Mouse (Mus musculus) forebrain, embryonic 11.5 days (tissue): ENCODE data around the gene Mepce. TPM values are rescaled to one million over a fixed set of nuclear protein-coding genes. Genes with fewer than 3 reads are reported as not detected.
A peak's percentile ranks its signal among the peaks of the same experiment; 100 is the strongest.

Experiments used
- ATAC-seq: fragments of 200-750 bp; cut with Nextera tagmentation; replicated peaks from 2 replicates; pipeline ENCODE4 v1.8.0; 2017; ENCODE audit warnings: moderate TSS enrichment; ENCODE audit not compliant: low FRiP score
- DNase-seq: peaks from one replicate; pipeline ENCODE4 v3.0.0-alpha.2; 2017; ENCODE audit warnings: low spot score
- H3K27ac ChIP-seq: fragments of 300-500 bp; sonication (generic); 2 replicates; pipeline ENCODE4 v1.5.1; 2014; ENCODE audit warnings: low read depth, low read length
- H3K27me3 ChIP-seq: fragments of 300-500 bp; sonication (generic); 2 replicates; pipeline ENCODE4 v1.6.1; 2014; ENCODE audit warnings: mild to moderate bottlenecking, low read length, mixed read lengths; ENCODE audit not compliant: control insufficient read depth, insufficient read depth
- H3K36me3 ChIP-seq: fragments of 300-500 bp; sonication (generic); 2 replicates; pipeline ENCODE4 v1.6.1; 2014; ENCODE audit warnings: mild to moderate bottlenecking, low read length, moderate library complexity, mixed read lengths; ENCODE audit not compliant: control insufficient read depth, insufficient read depth
- H3K4me1 ChIP-seq: fragments of 300-500 bp; sonication (generic); replicated peaks from 2 replicates; pipeline ENCODE4 v1.6.1; 2014; ENCODE audit warnings: low read length, mixed read lengths; ENCODE audit not compliant: control insufficient read depth, insufficient read depth
- H3K4me2 ChIP-seq: fragments of 300-500 bp; sonication (generic); 2 replicates; pipeline ENCODE4 v1.6.1; 2014; ENCODE audit warnings: low read depth, mild to moderate bottlenecking, low read length, moderate library complexity, mixed read lengths; ENCODE audit not compliant: severe bottlenecking
- H3K4me3 ChIP-seq: fragments of 300-500 bp; sonication (generic); 2 replicates; pipeline ENCODE4 v1.5.1; 2014; ENCODE audit warnings: low read depth, low read length
- H3K9ac ChIP-seq: fragments of 300-500 bp; sonication (generic); 2 replicates; pipeline ENCODE4 v1.6.1; 2014; ENCODE audit warnings: low read length
- H3K9me3 ChIP-seq: fragments of 300-500 bp; sonication (generic); 2 replicates; pipeline ENCODE4 v1.6.1; 2016; ENCODE audit warnings: low read length, mixed read lengths; ENCODE audit not compliant: control insufficient read depth
- WGBS: fragments of 180-500 bp; shearing (Covaris S2); extraction: QIAGEN DNeasy Blood & Tissue Kit; methylation state at CpG from one replicate; pipeline ENCODE4 v1.1.7; 2014; 5-methylcytosine and 5-hydroxymethylcytosine counted together
- polyA plus RNA-seq: library from polyadenylated mRNA; unstranded; fragments of >200 nt; fragmentation: Nextera tagmentation; extraction: Ambion mirVana; gene quantifications from 2 replicates; pipeline ENCODE4 v1.2.1, GENCODE M21; 2014

Mepce gene
- polyA plus RNA-seq, 1 experiment from 2014 or later: 12.4 TPM

- Histone ChIP-seq H3K36me3 (no peaks in the 10 kb centered on the region), H3K9me3 (no peaks in the 10 kb centered on the region), H3K9ac (no peak overlapping the region), H3K4me1 (peaks cover 29% of the 10 kb centered on the region), H3K27ac (no peak overlapping the region), H3K4me2 (no peak overlapping the region), H3K4me3 (no peak overlapping the region), H3K27me3 (no peaks in the 10 kb centered on the region)
- WGBS: 88% methylated on average over 6 of the region's 6 CpGs
- DNase-seq: no peak
- ATAC-seq: no peak
Measured at GRCm38 (mm10) chr5:137742836-137743235, 44.6 kb downstream of the Mepce start.

GRCm38 (mm10) chr5:137742048-137742447, 45.4 kb downstream of the Mepce start:
- Histone ChIP-seq H3K9me3 (no peaks in the 10 kb centered on the region), H3K4me2 (no peak overlapping the region; the same call in 1 of the 2 replicates), H3K4me1 (peaks cover 24% of the 10 kb centered on the region), H3K4me3 (no peak overlapping the region), H3K27me3 (no peaks in the 10 kb centered on the region), H3K27ac (no peak overlapping the region), H3K9ac (no peak overlapping the region), H3K36me3 (no peaks in the 10 kb centered on the region)
- DNase-seq (no peak), ATAC-seq (no peak)
- WGBS: 63% methylated on average over 10 of the region's 10 CpGs

GRCm38 (mm10) chr5:137741023-137741931, 46.2 kb downstream of the Mepce start, which contains the start of gene Nyap1:
TSS of gene Nyap1 (minus strand) at chr5:137741607.
- under 1% methylated on average over 53 of the region's 71 CpGs for WGBS

GRCm38 (mm10) chr5:137740506-137740905, 46.9 kb downstream of the Mepce start:
- no peak; the same call in 1 of the 2 replicates for ATAC-seq
- H3K27ac ChIP-seq: peak overlapping the region; percentile 48; the same call in 1 of the 2 replicates
- DNase-seq: peak; percentile 64
- H3K27me3 ChIP-seq: no peaks in the 10 kb centered on the region
- no peaks in the 10 kb centered on the region for H3K9me3 ChIP-seq
- H3K4me3 ChIP-seq: peak overlapping the region; percentile 71
- WGBS: 12% methylated on average over 11 of the region's 11 CpGs
- H3K36me3 ChIP-seq: no peaks in the 10 kb centered on the region
- peak overlapping the region; percentile 74 for H3K9ac ChIP-seq
- H3K4me2 ChIP-seq: peak overlapping the region; percentile 85
- H3K4me1 ChIP-seq: peaks cover 28% of the 10 kb centered on the region

More at GRCm38 (mm10) chr5:137741023-137741931, 46.2 kb downstream of the Mepce start, which contains the start of gene Nyap1:
- Histone ChIP-seq H3K36me3 (no peaks in the 10 kb centered on the region), H3K4me3 (peak within 1 kb of the TSS; percentile 71), H3K4me1 (peaks cover 24% of the 10 kb centered on the region), H3K27me3 (no peaks in the 10 kb centered on the region), H3K27ac (peak within 1 kb of the TSS; percentile 48; the same call in 1 of the 2 replicates), H3K9ac (peak within 1 kb of the TSS; percentile 74), H3K9me3 (no peaks in the 10 kb centered on the region), H3K4me2 (peak within 1 kb of the TSS; percentile 85)
- ATAC-seq (peak; percentile 80), DNase-seq (peak; percentile 93)

- Histone ChIP-seq H3K4me3 (peak overlapping the region; percentile 71), H3K9me3 (no peaks in the 10 kb centered on the region), H3K4me1 (peaks cover 33% of the 10 kb centered on the region), H3K4me2 (peak overlapping the region; percentile 85), H3K9ac (peak overlapping the region; percentile 74), H3K27me3 (no peaks in the 10 kb centered on the region), H3K36me3 (no peaks in the 10 kb centered on the region), H3K27ac (peak overlapping the region; percentile 72)
- ATAC-seq (no peak), DNase-seq (no peak)
- WGBS: 30% methylated on average over 9 of the region's 9 CpGs
Measured at GRCm38 (mm10) chr5:137739471-137739870, 48.0 kb downstream of the Mepce start.

GRCm38 (mm10) chr5:137738516-137738915, 48.9 kb downstream of the Mepce start:
- Histone ChIP-seq H3K4me2 (peak overlapping the region; percentile 24; the same call in 1 of the 2 replicates), H3K27ac (peak overlapping the region; percentile 72; the same call in 1 of the 2 replicates), H3K9ac (peak overlapping the region; percentile 21; the same call in 1 of the 2 replicates), H3K36me3 (no peaks in the 10 kb centered on the region), H3K27me3 (no peaks in the 10 kb centered on the region), H3K4me1 (peaks cover 42% of the 10 kb centered on the region), H3K9me3 (no peaks in the 10 kb centered on the region), H3K4me3 (0 out of 2 replicates have a peak overlapping the region, but pooled peaks have one; percentile 71)
- WGBS: 29% methylated on average over 5 of the region's 5 CpGs
- DNase-seq: no peak
- ATAC-seq: no peak

- no peak overlapping the region for H3K4me2 ChIP-seq
- H3K4me3 ChIP-seq: no peak overlapping the region
- H3K36me3 ChIP-seq: peaks cover under 1% of the 10 kb centered on the region; the same call in 1 of the 2 replicates
- no peaks in the 10 kb centered on the region for H3K27me3 ChIP-seq
- no peak overlapping the region for H3K9ac ChIP-seq
- WGBS: 83% methylated on average over 6 of the region's 6 CpGs
- no peak for ATAC-seq
- H3K27ac ChIP-seq: no peak overlapping the region
- peaks cover 49% of the 10 kb centered on the region for H3K4me1 ChIP-seq
- DNase-seq: no peak
- no peaks in the 10 kb centered on the region for H3K9me3 ChIP-seq
Measured at GRCm38 (mm10) chr5:137737400-137737940, 50.0 kb downstream of the Mepce start.

GRCm38 (mm10) chr5:137734289-137735061, 53.0 kb downstream of the Mepce start:
- ATAC-seq (peak; percentile 97), DNase-seq (peak; percentile 94)
- peaks cover 2% of the 10 kb centered on the region; the same call in 1 of the 2 replicates for H3K36me3 ChIP-seq
- peak overlapping the region; percentile 97 for H3K27ac ChIP-seq
- H3K4me2 ChIP-seq: peak overlapping the region; percentile 42
- peak overlapping the region; percentile 48 for H3K9ac ChIP-seq
- WGBS: 49% methylated on average over 6 of the region's 6 CpGs
- peaks cover 45% of the 10 kb centered on the region for H3K4me1 ChIP-seq
- no peaks in the 10 kb centered on the region for H3K27me3 ChIP-seq
- no peaks in the 10 kb centered on the region for H3K9me3 ChIP-seq
- H3K4me3 ChIP-seq: peak overlapping the region; percentile 13; the same call in 1 of the 2 replicates
